Mouse (Mus musculus) liver, adult (tissue): ENCODE data around the gene Tcf7l1.

ENCODE experiments used
- GATA4 ChIP-seq: IDR thresholded peaks from 2 replicates; pipeline ENCODE4 v1.6.1; 2014; ENCODE audit warnings: mild to moderate bottlenecking, low read length; ENCODE audit not compliant: insufficient replicate concordance

Gene Tcf7l1

GRCm38 (mm10) chr6:72761645-72762044, 27.4 kb downstream of the Tcf7l1 start:
- no peak for TF ChIP-seq GATA4

- no peak; the same call in 1 of the 2 replicates for TF ChIP-seq GATA4
Measured at GRCm38 (mm10) chr6:72758239-72759017, 30.6 kb downstream of the Tcf7l1 start.

GRCm38 (mm10) chr6:72755267-72755889, 33.7 kb downstream of the Tcf7l1 start:
- TF ChIP-seq GATA4 = no peak

GRCm38 (mm10) chr6:72754215-72754614, 34.8 kb downstream of the Tcf7l1 start:
- no peak for TF ChIP-seq GATA4

- TF ChIP-seq GATA4 = no peak
Measured at GRCm38 (mm10) chr6:72753782-72754181, 35.3 kb downstream of the Tcf7l1 start.

GRCm38 (mm10) chr6:72752824-72753223, 36.2 kb downstream of the Tcf7l1 start:
- 0 out of 2 replicates have a peak, but pooled peaks have one; percentile 11 for TF ChIP-seq GATA4

- no peak for TF ChIP-seq GATA4
Measured at GRCm38 (mm10) chr6:72751210-72751609, 37.8 kb downstream of the Tcf7l1 start.

- no peak for TF ChIP-seq GATA4
Measured at GRCm38 (mm10) chr6:72748882-72749437, 40.1 kb downstream of the Tcf7l1 start.

- TF ChIP-seq GATA4 = no peak
Measured at GRCm38 (mm10) chr6:72748421-72748820, 40.6 kb downstream of the Tcf7l1 start.

GRCm38 (mm10) chr6:72747814-72748213, 41.2 kb downstream of the Tcf7l1 start:
- TF ChIP-seq GATA4 = no peak

- TF ChIP-seq GATA4 = no peak
Measured at GRCm38 (mm10) chr6:72747156-72747555, 41.9 kb downstream of the Tcf7l1 start.

- TF ChIP-seq GATA4 = no peak
Measured at GRCm38 (mm10) chr6:72745781-72746180, 43.3 kb downstream of the Tcf7l1 start.

GRCm38 (mm10) chr6:72744144-72744800, 44.8 kb downstream of the Tcf7l1 start:
- no peak for TF ChIP-seq GATA4

GRCm38 (mm10) chr6:72743624-72744041, 45.4 kb downstream of the Tcf7l1 start:
- TF ChIP-seq GATA4 = no peak

- TF ChIP-seq GATA4 = no peak
Measured at GRCm38 (mm10) chr6:72742331-72742730, 46.7 kb downstream of the Tcf7l1 start.

- TF ChIP-seq GATA4 = peak; percentile 81
Measured at GRCm38 (mm10) chr6:72740596-72741421, 48.2 kb downstream of the Tcf7l1 start.
